In genomic region chr2:107201856-107202473, GRCm38 (mm10) we compare ENCODE assay signal across 26 mouse cellular contexts.
DNase-seq lines count a peak whose midpoint lies in the region; ATAC-seq and TF ChIP-seq lines count a peak whose summit lies in the region.
"Had no signal": no experiment of that assay in that cellular context is flagged by ENCODE, and none has a peak within 500 bp of the region (broad histone marks: within the 10 kb centered on the region; RNA-seq: fewer than 3 reads in every experiment).

No protein-coding gene starts in this region.

- no peak for TF ChIP-seq CTCF in layer of hippocampus, adult 2 months (conservative IDR thresholded peaks at IDR 0.05)
- no peak for TF ChIP-seq CTCF in embryonic fibroblast, embryonic 13.5 days (IDR thresholded peaks at IDR 0.05; ENCODE audit: borderline replicate concordance, insufficient read depth, low read length)

- DNase-seq in layer of hippocampus, adult 2 months (ENCODE audit: low spot score in 2 of 2): no peak
- DNase-seq in layer of hippocampus, adult 8-10 months (ENCODE audit: low spot score in 2 of 2): no peak
- DNase-seq in embryo, embryonic 10 days (ENCODE audit: low spot score): no peak
- DNase-seq: adrenal gland, adult 2 months; adrenal gland, postnatal 14 days; cerebellum, adult 11 months; cerebellum, adult 2 months; cerebellum, adult 9-11 months; cerebellum, postnatal 25 days; gastrocnemius, postnatal 10 days; gastrocnemius, postnatal 36 days; heart, adult 2 months; heart, postnatal 14 days; heart, postnatal 4 days; kidney, adult 18-20 months; kidney, adult 9 months had no signal

- H3K27me3 ChIP-seq in forebrain, embryonic 15.5 days: no peaks in the 10 kb centered on the region
- no peaks in the 10 kb centered on the region for H3K27me3 ChIP-seq in forebrain, embryonic 16.5 days (replicated peaks; ENCODE audit: control insufficient read depth, insufficient read depth, low read length)
- H3K27me3 ChIP-seq: heart, embryonic 13.5 days; Patski had no signal

- no peaks in the 10 kb centered on the region for H3K4me1 ChIP-seq in forebrain, embryonic 15.5 days
- H3K4me1 ChIP-seq in forebrain, embryonic 16.5 days (replicated peaks; ENCODE audit: control insufficient read depth, insufficient read depth, low read length): no peaks in the 10 kb centered on the region
- peaks cover 5% of the 10 kb centered on the region for H3K4me1 ChIP-seq in embryonic fibroblast, embryonic 13.5 days (ENCODE audit: control insufficient read depth, insufficient read depth, low read length)
- H3K4me1 ChIP-seq: heart, embryonic 10.5 days; heart, embryonic 13.5 days had no signal

- H3K27ac ChIP-seq in forebrain, embryonic 15.5 days (replicated peaks): no peak overlapping the region
- no peak overlapping the region for H3K27ac ChIP-seq in forebrain, embryonic 16.5 days (ENCODE audit: low read length)
- peak overlapping the region; percentile 29; the same call in 1 of the 2 replicates for H3K27ac ChIP-seq in layer of hippocampus, adult 2 months
- H3K27ac ChIP-seq in embryonic fibroblast, embryonic 13.5 days (ENCODE audit: insufficient read depth, low read length): peak overlapping the region; percentile 79
- H3K27ac ChIP-seq: heart, adult 2 months; heart, embryonic 10.5 days; heart, embryonic 13.5 days; hindbrain, embryonic 14.5 days; hindbrain, postnatal 0 days had no signal

- H3K9ac ChIP-seq in forebrain, embryonic 15.5 days (replicated peaks): no peak overlapping the region
- no peak overlapping the region for H3K9ac ChIP-seq in forebrain, embryonic 16.5 days (replicated peaks; ENCODE audit: low read depth, low read length)
- H3K9ac ChIP-seq: heart, embryonic 13.5 days; hindbrain, embryonic 14.5 days had no signal

- H3K9me3 ChIP-seq in forebrain, embryonic 15.5 days: no peaks in the 10 kb centered on the region
- H3K9me3 ChIP-seq in forebrain, embryonic 16.5 days (ENCODE audit: control insufficient read depth, low read length): no peaks in the 10 kb centered on the region
- H3K9me3 ChIP-seq: heart, embryonic 10.5 days; heart, embryonic 13.5 days had no signal

- H3K4me2 ChIP-seq in forebrain, embryonic 15.5 days (replicated peaks): no peak overlapping the region
- H3K4me2 ChIP-seq in forebrain, embryonic 16.5 days (ENCODE audit: low read length): no peak overlapping the region
- H3K4me2 ChIP-seq: heart, embryonic 13.5 days; hindbrain, embryonic 14.5 days had no signal

- whole genome bisulfite sequencing in forebrain, embryonic 15.5 days: 87% methylated on average over 4 of the region's 4 CpGs
- WGBS in forebrain, embryonic 16.5 days: 88% methylated on average over 4 of the region's 4 CpGs

- TF ChIP-seq POLR2A in embryonic fibroblast, embryonic 13.5 days (IDR thresholded peaks at IDR 0.05; ENCODE audit: low read depth, low read length): no peak

- no peak overlapping the region for H3K4me3 ChIP-seq in forebrain, embryonic 15.5 days
- H3K4me3 ChIP-seq in forebrain, embryonic 16.5 days (replicated peaks; ENCODE audit: low read length): no peak overlapping the region
- no peak overlapping the region for H3K4me3 ChIP-seq in layer of hippocampus, adult 2 months
- no peak overlapping the region for H3K4me3 ChIP-seq in embryonic fibroblast, embryonic 13.5 days (ENCODE audit: insufficient read depth, low read length)
- H3K4me3 ChIP-seq: heart, adult 2 months; heart, embryonic 10.5 days; heart, embryonic 13.5 days had no signal

- H3K36me3 ChIP-seq in forebrain, embryonic 15.5 days: no peaks in the 10 kb centered on the region
- no peaks in the 10 kb centered on the region for H3K36me3 ChIP-seq in forebrain, embryonic 16.5 days (ENCODE audit: control insufficient read depth, insufficient read depth)
- H3K36me3 ChIP-seq: heart, embryonic 10.5 days; heart, embryonic 13.5 days had no signal

- 0 out of 2 replicates have a peak, but pooled peaks have one; percentile 8 for ATAC-seq in forebrain, embryonic 15.5 days (replicated peaks)
- ATAC-seq in forebrain, embryonic 16.5 days: no peak
- ATAC-seq: hindbrain, postnatal 0 days; inflammation-experienced regulatory T-cells, adult 6 months; intestine, embryonic 16.5 days; Patski had no signal

Comparison
In these comparisons a context has a peak if more than half of its experiments do, and no peak if none do; other contexts are left out.
1. H3K27ac ChIP-seq: peak in layer of hippocampus, adult 2 months (single experiment) and embryonic fibroblast, embryonic 13.5 days (single experiment); none in forebrain, embryonic 15.5 days (single experiment) and forebrain, embryonic 16.5 days (single experiment).